Mouse (Mus musculus) bone marrow macrophage, adult 2 months (primary cell): ENCODE data around the gene Dock1.

Experiments
- CTCF ChIP-seq: IDR thresholded peaks from 2 replicates; pipeline ENCODE4 v1.5.1; 2012; ENCODE audit warnings: low read depth, mild to moderate bottlenecking, low read length, moderate library complexity
- POLR2A ChIP-seq: IDR thresholded peaks from 2 replicates; pipeline ENCODE4 v1.6.1; 2012; ENCODE audit warnings: mild to moderate bottlenecking, low read depth, low read length, borderline replicate concordance

- TF ChIP-seq CTCF: no peak
- no peak for TF ChIP-seq POLR2A
Measured at GRCm38 (mm10) chr7:134667271-134667702, 3.2 kb upstream of the Dock1 start.
